In genomic region chr10:111559341-111560246, GRCm38 (mm10) we compare ENCODE assay signal across 11 mouse cellular contexts. TPM values are rescaled to one million over a fixed set of nuclear protein-coding genes. Genes with fewer than 3 reads are reported as not detected.
A peak's percentile ranks its signal among the peaks of the same experiment; 100 is the strongest.
DNase-seq lines count a peak whose midpoint lies in the region; ATAC-seq and TF ChIP-seq lines count a peak whose summit lies in the region.
"Had no signal": no experiment of that assay in that cellular context is flagged by ENCODE, and none has a peak within 500 bp of the region (broad histone marks: within the 10 kb centered on the region; RNA-seq: fewer than 3 reads in every experiment).

No protein-coding gene starts in this region.

- no peak overlapping the region for H3K9ac ChIP-seq in kidney, embryonic 16.5 days (replicated peaks; ENCODE audit: low read length)
- H3K9ac ChIP-seq in stomach, postnatal 0 days (ENCODE audit: low read length) = no peak overlapping the region

- no peak for TF ChIP-seq POLR2A in kidney, adult 2 months (IDR thresholded peaks at IDR 0.05; ENCODE audit: low read depth, low read length)

- ATAC-seq in kidney, embryonic 16.5 days (ENCODE audit: low FRiP score, low TSS enrichment) = 0 out of 2 replicates have a peak, but pooled peaks have one; percentile 1
- peak; percentile 48; the same call in 1 of the 2 replicates for ATAC-seq in stomach, postnatal 0 days (ENCODE audit: low FRiP score, low TSS enrichment)

- H3K36me3 ChIP-seq in kidney, embryonic 16.5 days (ENCODE audit: insufficient read depth, low read length) = no peaks in the 10 kb centered on the region
- no peaks in the 10 kb centered on the region for H3K36me3 ChIP-seq in kidney, adult 2 months (ENCODE audit: control insufficient read depth, insufficient read depth, low read length)
- no peaks in the 10 kb centered on the region for H3K36me3 ChIP-seq in stomach, postnatal 0 days (ENCODE audit: control insufficient read depth, insufficient read depth, low read length)

- no peaks in the 10 kb centered on the region for H3K27me3 ChIP-seq in kidney, embryonic 16.5 days (ENCODE audit: insufficient read depth, low read length)
- H3K27me3 ChIP-seq in kidney, adult 2 months (replicated peaks; ENCODE audit: control insufficient read depth, insufficient read depth, low read length) = no peaks in the 10 kb centered on the region
- H3K27me3 ChIP-seq in stomach, postnatal 0 days (ENCODE audit: control insufficient read depth, insufficient read depth, low read length) = no peaks in the 10 kb centered on the region

- DNase-seq in kidney, adult 2 months = no peak
- peak; percentile 40 for DNase-seq in ES-CJ7 (ENCODE audit: low read depth, low spot score)
- DNase-seq in induced T-regulatory cell, adult 2 months (ENCODE audit: low read depth) = peak; percentile 49
- peak; percentile 75 for DNase-seq in stomach, postnatal 0 days (ENCODE audit: low spot score)
- DNase-seq in urinary bladder, adult 2 months (ENCODE audit: low spot score) = no peak
- DNase-seq in right cerebral cortex, postnatal 36 days (ENCODE audit: low spot score in 2 of 2) = no peak
- DNase-seq: adrenal gland, postnatal 25 days; cerebellum, postnatal 14 days; gastrocnemius, postnatal 10 days; kidney, adult 18-20 months had no signal

- 0 out of 2 replicates have a peak overlapping the region, but pooled peaks have one; percentile 27 for H3K4me2 ChIP-seq in kidney, embryonic 16.5 days (replicated peaks; ENCODE audit: low read depth, low read length)
- no peak overlapping the region for H3K4me2 ChIP-seq in stomach, postnatal 0 days (replicated peaks; ENCODE audit: low read depth)

- no peak overlapping the region for H3K4me3 ChIP-seq in kidney, embryonic 16.5 days (ENCODE audit: low read length)
- H3K4me3 ChIP-seq in kidney, adult 2 months (ENCODE audit: insufficient read depth, low read depth, low read length) = no peak overlapping the region
- no peak overlapping the region for H3K4me3 ChIP-seq in stomach, postnatal 0 days (ENCODE audit: low read depth, low read length)

- H3K27ac ChIP-seq in kidney, embryonic 16.5 days (ENCODE audit: low read length) = no peak overlapping the region
- H3K27ac ChIP-seq in kidney, adult 2 months (ENCODE audit: insufficient read depth, low read depth, low read length) = no peak overlapping the region
- no peak overlapping the region for H3K27ac ChIP-seq in stomach, postnatal 0 days (replicated peaks)

- 0 out of 2 replicates have a peak, but pooled peaks cover 4% of the 10 kb centered on the region for H3K9me3 ChIP-seq in kidney, embryonic 16.5 days (ENCODE audit: low read length)
- no peaks in the 10 kb centered on the region for H3K9me3 ChIP-seq in stomach, postnatal 0 days (ENCODE audit: control insufficient read depth, low read length)

- WGBS in kidney, embryonic 16.5 days = 37% methylated on average over 17 of the region's 17 CpGs
- 53% methylated on average over 17 of the region's 17 CpGs for WGBS in kidney, adult 2 months
- WGBS in stomach, postnatal 0 days = 36% methylated on average over 17 of the region's 17 CpGs

- peaks cover 20% of the 10 kb centered on the region for H3K4me1 ChIP-seq in kidney, embryonic 16.5 days (ENCODE audit: insufficient read depth, low read length)
- H3K4me1 ChIP-seq in kidney, adult 2 months (ENCODE audit: control insufficient read depth, insufficient read depth, low read length) = no peaks in the 10 kb centered on the region; the same call in 1 of the 2 replicates
- no peaks in the 10 kb centered on the region for H3K4me1 ChIP-seq in stomach, postnatal 0 days (replicated peaks; ENCODE audit: control insufficient read depth, insufficient read depth)

- TF ChIP-seq CTCF in kidney, adult 2 months (conservative IDR thresholded peaks at IDR 0.05; ENCODE audit: insufficient read depth, insufficient read length, low read depth, low read length) = no peak
- TF ChIP-seq CTCF in stomach, postnatal 0 days (IDR thresholded peaks at IDR 0.05; ENCODE audit: low read depth) = no peak

- TF ChIP-seq EP300 in stomach, postnatal 0 days (optimal IDR thresholded peaks at IDR 0.05) = no peak

RNA-seq across cellular contexts. Expression of gene Phlda1, which starts 53.5 kb away (rescaled TPM):
- 27.3 and 36.6 TPM in 2 replicates for polyA plus RNA-seq in kidney, embryonic 16.5 days (2015; fragmentation: Nextera tagmentation; extraction: Ambion mirVana)
- 7.8 and 9.5 TPM in 2 replicates for polyA plus RNA-seq in kidney, adult 2 months (2012; rRNA removed)
- polyA plus RNA-seq in stomach, postnatal 0 days (2015; fragmentation: Nextera tagmentation; extraction: Ambion mirVana) = 29.6 and 32.3 TPM in 2 replicates
- polyA plus RNA-seq in urinary bladder, adult 2 months (2012; rRNA removed) = 64.4 and 71.6 TPM in 2 replicates

Comparison
In these comparisons a context has a peak if more than half of its experiments do, and no peak if none do; other contexts are left out.
1. DNase-seq: peak in ES-CJ7 (single experiment), induced T-regulatory cell, adult 2 months (single experiment) and stomach, postnatal 0 days (single experiment); none in kidney, adult 2 months (single experiment), urinary bladder, adult 2 months (single experiment) and right cerebral cortex, postnatal 36 days (0 of 2).